Mouse (Mus musculus) liver (tissue): ENCODE measurements at regions not wholly inside any gene's neighbourhood (a gene's known extent, or its start where the extent isn't known, plus 50 kb on each side); places are given as distances from the start of the nearest gene placed in this dataset.

Source experiments
- DNase-seq: peaks from one replicate; pipeline ENCODE4 v3.0.0-alpha.2; 2020; ENCODE audit warnings: mixed read lengths

GRCm38 (mm10) chr14:79929451-79929850 lies 54.4 kb upstream of the Olfm4 start:
- no peak for DNase-seq

GRCm38 (mm10) chr14:79927161-79927560 lies 56.7 kb upstream of the Olfm4 start:
- no peak for DNase-seq

GRCm38 (mm10) chr14:79916960-79917848 lies 66.7 kb upstream of the Olfm4 start:
- no peak for DNase-seq

- no peak for DNase-seq
Observed at GRCm38 (mm10) chr14:79914966-79915365, 68.9 kb upstream of the Olfm4 start.

GRCm38 (mm10) chr14:79913315-79913714 lies 70.6 kb upstream of the Olfm4 start:
- DNase-seq: no peak

GRCm38 (mm10) chr14:79912610-79913009 lies 71.3 kb upstream of the Olfm4 start:
- DNase-seq: peak; percentile 23

- DNase-seq: no peak
Observed at GRCm38 (mm10) chr14:79907761-79908160, 76.1 kb upstream of the Olfm4 start.

- DNase-seq: no peak
Observed at GRCm38 (mm10) chr14:79905574-79905973, 78.3 kb upstream of the Olfm4 start.

- no peak for DNase-seq
Observed at GRCm38 (mm10) chr14:79902355-79902754, 81.5 kb upstream of the Olfm4 start.

- DNase-seq: no peak
Observed at GRCm38 (mm10) chr14:79898240-79898639, 85.6 kb upstream of the Olfm4 start.

GRCm38 (mm10) chr14:79893241-79893640 lies 90.6 kb upstream of the Olfm4 start:
- DNase-seq: no peak

- no peak for DNase-seq
Observed at GRCm38 (mm10) chr14:79890682-79891081, 93.2 kb upstream of the Olfm4 start.

- DNase-seq: no peak
Observed at GRCm38 (mm10) chr14:79890280-79890679, 93.6 kb upstream of the Olfm4 start.

- DNase-seq: no peak
Observed at GRCm38 (mm10) chr14:79883487-79883886, 100.4 kb upstream of the Olfm4 start.

- no peak for DNase-seq
Observed at GRCm38 (mm10) chr14:79881726-79882125, 102.2 kb upstream of the Olfm4 start.

- DNase-seq: no peak
Observed at GRCm38 (mm10) chr14:79880065-79880755, 103.7 kb upstream of the Olfm4 start.

GRCm38 (mm10) chr14:79879333-79880035 lies 104.4 kb upstream of the Olfm4 start:
- DNase-seq: no peak

- no peak for DNase-seq
Observed at GRCm38 (mm10) chr14:79878285-79879019, 105.4 kb upstream of the Olfm4 start.

GRCm38 (mm10) chr14:79873062-79873461 lies 102.0 kb upstream of the Pcdh8 start:
- no peak for DNase-seq

GRCm38 (mm10) chr14:79872430-79872829 lies 101.3 kb upstream of the Pcdh8 start:
- DNase-seq: no peak

- DNase-seq: no peak
Observed at GRCm38 (mm10) chr14:79869325-79869724, 98.2 kb upstream of the Pcdh8 start.

- DNase-seq: no peak
Observed at GRCm38 (mm10) chr14:79856245-79856644, 85.1 kb upstream of the Pcdh8 start.

GRCm38 (mm10) chr14:79854216-79854615 lies 83.1 kb upstream of the Pcdh8 start:
- no peak for DNase-seq
